Mouse (Mus musculus): Measurements from ENCODE around the gene Abcb1a. TPM values are rescaled to one million over a fixed set of nuclear protein-coding genes. Genes with fewer than 3 reads are reported as not detected.

Gene Abcb1a
- polyA plus RNA-seq (2015; fragmentation: Nextera tagmentation; extraction: Ambion mirVana) = 1.9 and 2.0 TPM in 2 replicates

DNA sequence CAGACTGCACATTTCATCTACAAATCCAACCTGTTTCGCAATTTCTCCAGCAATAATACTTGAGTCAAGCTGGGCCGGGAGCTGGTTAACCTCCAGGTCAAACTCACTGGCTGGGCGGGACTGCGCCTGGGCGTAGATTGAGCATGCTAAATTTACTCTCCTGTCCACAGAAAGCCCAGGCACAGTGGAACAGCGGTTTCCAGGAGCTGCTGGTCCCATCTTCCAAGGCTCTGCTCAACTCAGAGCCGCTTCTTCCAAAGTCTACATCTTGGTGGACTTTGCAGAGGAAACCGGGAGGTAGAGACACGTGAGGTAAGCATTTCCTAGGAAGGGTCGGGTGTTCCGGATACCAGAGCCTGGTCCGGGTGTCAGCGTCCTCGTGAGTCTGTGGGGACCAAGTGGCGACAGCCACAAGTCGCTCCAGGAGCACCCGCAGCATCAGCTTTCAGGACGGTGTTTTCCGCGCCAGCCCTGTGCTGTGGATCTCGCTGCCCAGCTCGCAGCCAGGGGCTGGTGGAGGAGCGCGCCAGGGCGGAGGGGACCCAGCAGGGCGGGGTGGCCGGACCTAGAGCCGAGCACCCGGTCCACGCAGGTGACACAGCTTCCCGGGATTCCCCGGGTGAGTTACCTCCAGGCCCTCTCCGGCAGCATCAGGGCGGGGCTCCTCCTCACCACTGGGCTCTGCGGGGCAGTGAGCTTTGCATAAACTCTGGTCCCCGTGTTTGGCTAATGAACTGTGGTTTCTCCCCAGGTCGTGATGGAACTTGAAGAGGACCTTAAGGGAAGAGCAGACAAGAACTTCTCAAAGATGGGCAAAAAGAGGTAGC lies at the start of gene Abcb1a:
Abcb1a (plus strand) TSS at position 167 of the 827 bp plus-strand sequence.
- H3K4me2 ChIP-seq = peak within 1 kb of the TSS; percentile 86
- peak; percentile 71 for ATAC-seq (ENCODE audit: insufficient read depth, low FRiP score, low read depth)
- H3K9me3 ChIP-seq = no peaks in the 10 kb centered on the region
- 4% methylated on average over 37 of the region's 37 CpGs for WGBS
- H3K27ac ChIP-seq = no peak within 1 kb of the TSS
- H3K27me3 ChIP-seq (replicated peaks) = no peaks in the 10 kb centered on the region
- no peaks in the 10 kb centered on the region for H3K4me1 ChIP-seq
- H3K36me3 ChIP-seq = no peaks in the 10 kb centered on the region
- H3K9ac ChIP-seq = no peak within 1 kb of the TSS
- H3K4me3 ChIP-seq (replicated peaks) = peak within 1 kb of the TSS; percentile 46

DNA sequence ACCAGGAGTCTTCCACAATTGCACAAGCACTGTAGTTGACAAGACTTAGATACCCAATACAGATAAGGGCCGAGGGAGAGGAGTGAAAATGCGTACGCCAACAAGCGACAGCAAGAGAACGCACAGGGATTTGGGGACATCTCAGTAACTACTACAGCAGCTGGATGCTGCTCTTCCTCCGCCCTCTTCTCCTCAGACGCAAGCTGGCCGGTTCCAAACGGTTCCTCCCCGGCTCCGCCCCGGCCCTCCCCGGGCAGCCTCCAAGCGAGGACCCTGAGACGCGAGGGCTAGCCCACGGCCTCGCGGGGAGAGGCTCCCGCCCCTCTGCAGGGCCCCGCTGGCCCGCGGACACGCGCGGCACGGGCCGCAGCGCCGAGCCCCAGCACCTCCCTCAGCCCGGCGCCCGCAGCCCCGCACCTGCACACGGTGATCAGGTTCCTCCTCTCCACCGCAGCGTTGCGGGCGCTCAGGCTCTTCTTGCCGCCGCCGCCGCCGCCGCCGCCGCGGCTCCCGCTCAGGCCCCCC lies 37.7 kb upstream of the Abcb1a start:
- Histone ChIP-seq H3K4me1 (peaks cover 2% of the 10 kb centered on the region; the same call in 1 of the 2 replicates), H3K27ac (peak overlapping the region; percentile 49; the same call in 1 of the 2 replicates), H3K36me3 (no peaks in the 10 kb centered on the region), H3K4me2 (peak overlapping the region; percentile 99), H3K4me3 (replicated peaks) (peak overlapping the region; percentile 86), H3K9ac (peak overlapping the region; percentile 56), H3K9me3 (no peaks in the 10 kb centered on the region), H3K27me3 (replicated peaks) (no peaks in the 10 kb centered on the region)
- ATAC-seq (ENCODE audit: insufficient read depth, low FRiP score, low read depth) = peak; percentile 59
- WGBS = under 1% methylated on average over 48 of the region's 49 CpGs

DNA sequence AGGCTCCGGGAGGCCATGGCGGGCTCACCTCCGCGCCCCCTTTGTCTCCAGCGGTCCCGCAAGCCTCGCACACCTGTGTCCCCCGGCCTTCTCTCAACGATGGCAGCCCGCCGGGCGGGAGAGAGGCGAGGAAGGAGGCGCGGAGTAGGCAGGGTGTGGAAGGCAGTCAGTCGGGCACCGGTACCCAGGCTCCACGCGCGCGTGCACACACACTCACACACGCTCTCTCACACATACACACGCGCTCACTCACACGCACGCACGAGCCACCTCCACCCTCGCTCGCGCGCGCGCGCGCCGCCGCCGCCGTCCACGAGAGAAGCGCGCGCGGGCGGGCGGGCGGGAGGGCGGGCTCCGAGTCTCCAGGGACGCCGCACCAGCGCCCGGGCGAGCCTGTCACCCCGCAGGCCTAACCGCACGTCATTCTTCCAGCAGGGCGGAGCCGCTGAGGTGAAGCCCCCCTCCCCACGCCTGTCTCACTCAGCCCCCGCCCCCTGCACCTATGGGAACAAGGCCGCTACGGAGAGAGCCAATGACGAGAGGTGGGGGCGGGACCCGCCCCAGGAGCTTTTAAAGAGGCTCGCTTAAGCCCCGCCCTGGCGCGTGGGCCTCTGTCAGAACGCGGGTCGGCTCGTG lies 37.2 kb upstream of the Abcb1a start, which contains the start of gene Rundc3b:
Rundc3b (minus strand) TSS at position 357 of the 636 bp plus-strand sequence.
- Histone ChIP-seq H3K27ac (peak within 1 kb of the TSS; percentile 49; the same call in 1 of the 2 replicates), H3K9ac (peak within 1 kb of the TSS; percentile 56), H3K9me3 (no peaks in the 10 kb centered on the region), H3K4me3 (replicated peaks) (peak within 1 kb of the TSS; percentile 86), H3K4me2 (peak within 1 kb of the TSS; percentile 99), H3K4me1 (peaks cover 2% of the 10 kb centered on the region; the same call in 1 of the 2 replicates), H3K27me3 (replicated peaks) (no peaks in the 10 kb centered on the region), H3K36me3 (no peaks in the 10 kb centered on the region)
- ATAC-seq (ENCODE audit: insufficient read depth, low FRiP score, low read depth) = peak; percentile 98
- WGBS = under 1% methylated on average over 52 of the region's 74 CpGs

DNA sequence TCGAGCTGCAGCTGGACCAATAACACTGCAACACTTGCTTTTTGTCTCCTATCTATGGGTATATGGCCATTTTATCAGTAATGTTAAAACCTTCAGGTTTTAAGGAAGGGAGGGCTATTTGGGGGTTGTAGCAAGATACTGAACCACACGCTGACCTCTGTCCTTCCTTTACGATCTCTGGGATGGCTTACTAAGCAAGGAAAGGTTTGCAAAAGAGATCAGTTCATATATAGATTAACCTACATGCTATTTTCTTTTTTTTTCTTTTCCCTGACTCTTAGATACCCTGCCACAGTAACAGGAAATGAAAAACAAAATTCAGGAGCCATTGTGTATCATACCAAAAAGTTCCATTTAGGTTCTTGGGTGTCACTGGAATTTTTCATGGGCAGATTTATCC lies 27.0 kb upstream of the Abcb1a start:
- H3K4me2 ChIP-seq = no peak overlapping the region
- no peak for ATAC-seq (ENCODE audit: insufficient read depth, low FRiP score, low read depth)
- H3K4me3 ChIP-seq (replicated peaks) = no peak overlapping the region
- no peaks in the 10 kb centered on the region for H3K27me3 ChIP-seq (replicated peaks)
- H3K9me3 ChIP-seq = no peaks in the 10 kb centered on the region
- WGBS = 81% methylated on average over 3 of the region's 3 CpGs
- H3K27ac ChIP-seq = no peak overlapping the region
- H3K4me1 ChIP-seq = no peaks in the 10 kb centered on the region
- no peaks in the 10 kb centered on the region for H3K36me3 ChIP-seq
- H3K9ac ChIP-seq = no peak overlapping the region

DNA sequence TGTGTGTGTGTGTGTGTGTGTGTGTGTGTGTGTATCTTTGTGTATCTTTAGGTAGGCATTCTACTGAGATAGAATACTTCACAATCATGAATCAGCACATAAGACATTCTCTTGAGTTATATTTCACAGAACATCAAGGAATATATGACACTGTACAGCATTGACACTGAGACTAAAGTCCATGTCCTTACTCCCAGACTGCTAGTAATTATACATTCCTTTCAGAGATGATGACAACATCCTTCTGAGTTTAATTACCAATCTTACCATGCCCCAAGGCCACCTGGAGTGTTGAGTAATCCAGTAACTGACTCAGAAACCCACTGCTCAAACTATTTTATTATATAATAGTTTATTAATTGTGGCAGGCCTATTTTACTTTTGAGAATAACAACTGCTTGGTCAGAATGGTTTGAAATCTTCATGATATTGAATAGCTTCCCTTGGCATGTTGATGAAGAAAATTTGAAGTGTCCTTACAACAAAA lies 25.3 kb upstream of the Abcb1a start:
- H3K27me3 ChIP-seq (replicated peaks) = no peaks in the 10 kb centered on the region
- no peak overlapping the region for H3K4me2 ChIP-seq
- no peaks in the 10 kb centered on the region for H3K36me3 ChIP-seq
- no peak for ATAC-seq (ENCODE audit: insufficient read depth, low FRiP score, low read depth)
- H3K4me1 ChIP-seq = no peaks in the 10 kb centered on the region
- no peaks in the 10 kb centered on the region for H3K9me3 ChIP-seq
- no peak overlapping the region for H3K4me3 ChIP-seq (replicated peaks)
- no peak overlapping the region for H3K9ac ChIP-seq
- H3K27ac ChIP-seq = no peak overlapping the region

DNA sequence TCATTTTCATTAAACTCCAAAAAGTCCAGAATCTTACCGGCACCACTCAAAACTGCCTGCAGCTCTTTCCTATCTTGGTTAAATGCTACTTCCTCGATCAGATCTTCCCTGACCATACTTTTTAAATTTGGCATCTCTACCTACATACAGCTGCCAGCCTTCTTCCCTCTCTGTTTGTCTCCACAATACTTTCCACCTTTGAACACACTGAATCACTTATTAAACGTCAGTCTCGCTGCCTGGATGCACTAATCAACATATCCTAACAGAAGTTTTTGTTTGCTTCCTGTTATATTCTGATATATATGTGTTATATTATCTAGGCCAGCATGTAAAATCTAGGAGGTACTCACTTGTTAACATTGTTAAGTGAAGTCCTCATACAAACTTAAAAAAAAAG lies 11.6 kb upstream of the Abcb1a start:
- no peaks in the 10 kb centered on the region for H3K36me3 ChIP-seq
- no peak overlapping the region for H3K4me2 ChIP-seq
- H3K4me3 ChIP-seq (replicated peaks) = no peak overlapping the region
- WGBS = 75% methylated on average over 4 of the region's 4 CpGs
- H3K9me3 ChIP-seq = no peaks in the 10 kb centered on the region
- H3K27me3 ChIP-seq (replicated peaks) = no peaks in the 10 kb centered on the region
- no peak for ATAC-seq (ENCODE audit: insufficient read depth, low FRiP score, low read depth)
- H3K9ac ChIP-seq = no peak overlapping the region
- no peak overlapping the region for H3K27ac ChIP-seq
- no peaks in the 10 kb centered on the region for H3K4me1 ChIP-seq

DNA sequence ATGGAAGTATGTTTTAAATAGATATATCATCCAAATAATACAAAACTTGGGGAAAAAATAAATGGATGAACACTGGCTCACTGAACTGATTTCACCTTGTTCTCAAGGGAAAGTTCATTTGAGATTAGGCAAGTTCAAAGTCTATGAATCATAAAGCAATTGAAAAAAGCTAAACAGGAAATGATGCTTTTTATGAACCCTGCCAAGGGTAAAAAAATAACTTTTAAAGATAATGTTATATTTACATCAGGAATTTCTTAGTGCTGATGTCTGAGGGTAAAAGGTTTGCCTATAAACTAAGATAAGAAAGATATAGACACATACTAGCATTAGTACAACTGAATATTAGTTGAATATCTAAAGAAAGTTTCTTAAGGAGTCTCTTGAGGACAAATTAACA lies 11.1 kb upstream of the Abcb1a start:
- H3K9me3 ChIP-seq = no peaks in the 10 kb centered on the region
- H3K27me3 ChIP-seq (replicated peaks) = no peaks in the 10 kb centered on the region
- no peak overlapping the region for H3K27ac ChIP-seq
- H3K4me3 ChIP-seq (replicated peaks) = no peak overlapping the region
- no peak for ATAC-seq (ENCODE audit: insufficient read depth, low FRiP score, low read depth)
- no peak overlapping the region for H3K4me2 ChIP-seq
- no peaks in the 10 kb centered on the region for H3K36me3 ChIP-seq
- H3K9ac ChIP-seq = no peak overlapping the region
- no peaks in the 10 kb centered on the region for H3K4me1 ChIP-seq

DNA sequence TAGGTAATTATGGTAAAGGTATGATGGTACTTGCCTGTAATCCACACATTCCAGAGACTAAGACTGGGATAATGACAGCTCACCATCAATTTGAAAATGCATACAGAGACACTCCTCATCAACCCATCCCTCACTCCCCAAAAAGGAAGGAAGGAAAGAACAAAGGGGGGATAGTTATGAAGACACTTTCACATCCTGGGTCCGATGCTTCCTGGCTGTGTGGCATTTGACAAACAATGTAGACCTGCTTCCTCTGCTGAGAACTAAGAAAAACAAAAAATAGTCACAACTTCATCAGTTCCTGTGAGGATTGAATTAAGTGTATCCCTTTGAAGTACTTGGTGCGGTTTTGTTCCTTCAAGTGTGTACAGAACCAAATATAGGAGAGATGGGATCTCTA lies 7.8 kb upstream of the Abcb1a start:
- Histone ChIP-seq H3K4me3 (replicated peaks) (no peak overlapping the region), H3K4me1 (no peaks in the 10 kb centered on the region), H3K36me3 (no peaks in the 10 kb centered on the region), H3K4me2 (no peak overlapping the region), H3K9me3 (no peaks in the 10 kb centered on the region), H3K27ac (no peak overlapping the region), H3K9ac (no peak overlapping the region), H3K27me3 (replicated peaks) (no peaks in the 10 kb centered on the region)
- ATAC-seq (ENCODE audit: insufficient read depth, low FRiP score, low read depth) = no peak
- WGBS = 84% methylated on average over 2 of the region's 2 CpGs

DNA sequence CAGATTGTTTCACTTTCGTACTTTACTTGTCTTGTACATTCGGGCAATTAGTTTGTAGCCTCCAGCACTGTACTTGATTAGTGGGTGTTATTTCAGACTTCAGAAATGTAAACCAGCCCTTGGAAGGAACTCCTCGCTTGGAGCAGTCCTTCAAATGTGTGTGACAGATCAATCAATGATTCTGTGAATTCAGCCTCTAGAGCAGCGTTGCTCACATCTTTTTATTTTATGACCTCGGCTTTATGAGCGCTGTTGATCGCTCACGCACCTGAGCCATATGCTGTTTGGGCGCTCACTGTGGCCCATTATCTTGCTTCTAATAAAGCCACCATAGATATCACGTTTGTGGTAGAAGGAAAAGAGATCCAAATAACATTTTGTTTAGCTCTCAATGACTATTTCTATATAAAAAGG lies 868 bp downstream of the Abcb1a start:
- H3K4me3 ChIP-seq (replicated peaks) = peak overlapping the region; percentile 46
- ATAC-seq (ENCODE audit: insufficient read depth, low FRiP score, low read depth) = peak; percentile 31; the same call in 1 of the 2 replicates
- no peak overlapping the region for H3K27ac ChIP-seq
- no peaks in the 10 kb centered on the region for H3K9me3 ChIP-seq
- no peak overlapping the region for H3K9ac ChIP-seq
- no peaks in the 10 kb centered on the region for H3K27me3 ChIP-seq (replicated peaks)
- 61% methylated on average over 10 of the region's 10 CpGs for WGBS
- H3K36me3 ChIP-seq = no peaks in the 10 kb centered on the region
- peak overlapping the region; percentile 86 for H3K4me2 ChIP-seq
- no peaks in the 10 kb centered on the region for H3K4me1 ChIP-seq

DNA sequence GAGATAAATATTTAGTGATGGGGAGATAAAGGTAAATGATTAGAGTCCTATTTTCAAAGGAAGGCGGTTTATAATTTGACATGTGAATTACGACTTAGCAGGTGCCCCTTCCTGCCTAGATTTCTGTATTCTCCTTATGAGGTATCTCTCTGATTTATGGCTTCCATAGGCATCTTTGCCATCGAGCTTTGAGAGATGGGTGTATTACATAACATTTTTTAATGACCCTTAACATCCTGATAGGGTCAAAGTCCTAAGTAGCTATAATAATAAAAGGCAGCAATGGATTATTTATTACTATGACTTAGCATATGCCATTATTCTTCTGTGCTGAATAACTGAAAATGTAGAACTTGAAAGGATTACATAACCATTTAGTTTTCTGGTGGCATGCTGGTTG lies 4.8 kb downstream of the Abcb1a start:
- Histone ChIP-seq H3K36me3 (no peaks in the 10 kb centered on the region), H3K27ac (no peak overlapping the region), H3K4me3 (replicated peaks) (no peak overlapping the region), H3K9ac (no peak overlapping the region), H3K4me1 (no peaks in the 10 kb centered on the region), H3K4me2 (no peak overlapping the region), H3K27me3 (replicated peaks) (no peaks in the 10 kb centered on the region), H3K9me3 (no peaks in the 10 kb centered on the region)
- ATAC-seq (ENCODE audit: insufficient read depth, low FRiP score, low read depth) = no peak
- WGBS = 32% methylated on average over 3 of the region's 3 CpGs

DNA sequence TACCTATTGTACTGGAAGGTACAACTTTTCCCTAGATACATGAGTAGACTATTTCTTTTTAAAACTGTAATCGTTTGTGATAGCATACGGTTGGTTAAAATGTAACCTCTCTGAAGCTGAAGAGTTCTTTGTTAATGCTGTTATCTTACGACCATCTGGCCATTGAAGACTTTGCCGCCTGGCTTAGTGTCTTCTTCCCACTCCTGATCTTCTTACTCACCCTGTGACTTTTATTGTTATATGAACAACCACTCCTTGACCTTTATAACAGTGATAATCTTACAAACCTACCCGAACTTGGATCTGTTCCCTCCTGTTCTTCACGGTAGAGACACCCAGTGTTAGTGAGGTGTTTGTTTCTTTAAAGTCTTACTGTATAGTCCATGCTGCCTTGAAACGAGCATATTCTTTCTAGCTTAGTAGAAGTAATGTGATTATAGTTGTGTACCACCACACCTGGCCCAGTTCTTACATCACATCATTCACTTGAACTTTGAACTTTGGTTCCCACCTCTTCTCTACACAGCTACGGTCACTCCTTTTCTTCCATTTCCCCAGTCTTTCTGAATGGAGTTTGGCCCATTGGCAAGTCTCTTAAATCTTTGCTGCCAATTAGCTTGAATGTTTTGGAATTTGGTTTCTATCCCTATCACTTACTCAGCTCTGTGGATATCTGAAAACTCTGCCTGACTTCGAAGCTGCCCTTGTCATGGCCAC lies 8.0 kb downstream of the Abcb1a start:
- no peak overlapping the region for H3K4me3 ChIP-seq (replicated peaks)
- WGBS = 72% methylated on average over 9 of the region's 9 CpGs
- no peak overlapping the region for H3K9ac ChIP-seq
- H3K27ac ChIP-seq = no peak overlapping the region
- ATAC-seq (ENCODE audit: insufficient read depth, low FRiP score, low read depth) = no peak
- no peaks in the 10 kb centered on the region for H3K27me3 ChIP-seq (replicated peaks)
- no peaks in the 10 kb centered on the region for H3K4me1 ChIP-seq
- no peaks in the 10 kb centered on the region for H3K9me3 ChIP-seq
- H3K4me2 ChIP-seq = no peak overlapping the region
- no peaks in the 10 kb centered on the region for H3K36me3 ChIP-seq

Measured in stomach, embryonic 15.5 days (tissue).